Mouse (Mus musculus) layer of hippocampus, adult 8-10 months (tissue): Measurements from ENCODE around the gene Ctnnbl1. TPM values are rescaled to one million over a fixed set of nuclear protein-coding genes. Genes with fewer than 3 reads are reported as not detected.

Experiments used
- DNase-seq, 2 experiments: peaks; one replicate each; pipeline ENCODE4 v3.0.0; 2022; ENCODE audit warnings: low spot score in 2 of 2
- total RNA-seq, 4 experiments: library from RNA; stranded (reverse); gene quantifications; 2 replicates each; pipeline ENCODE4 v1.2.4; 2022

Gene Ctnnbl1
- total RNA-seq, 4 experiments from 2014 or later: 27.3 to 37.7 (median 29.8) TPM

DNA sequence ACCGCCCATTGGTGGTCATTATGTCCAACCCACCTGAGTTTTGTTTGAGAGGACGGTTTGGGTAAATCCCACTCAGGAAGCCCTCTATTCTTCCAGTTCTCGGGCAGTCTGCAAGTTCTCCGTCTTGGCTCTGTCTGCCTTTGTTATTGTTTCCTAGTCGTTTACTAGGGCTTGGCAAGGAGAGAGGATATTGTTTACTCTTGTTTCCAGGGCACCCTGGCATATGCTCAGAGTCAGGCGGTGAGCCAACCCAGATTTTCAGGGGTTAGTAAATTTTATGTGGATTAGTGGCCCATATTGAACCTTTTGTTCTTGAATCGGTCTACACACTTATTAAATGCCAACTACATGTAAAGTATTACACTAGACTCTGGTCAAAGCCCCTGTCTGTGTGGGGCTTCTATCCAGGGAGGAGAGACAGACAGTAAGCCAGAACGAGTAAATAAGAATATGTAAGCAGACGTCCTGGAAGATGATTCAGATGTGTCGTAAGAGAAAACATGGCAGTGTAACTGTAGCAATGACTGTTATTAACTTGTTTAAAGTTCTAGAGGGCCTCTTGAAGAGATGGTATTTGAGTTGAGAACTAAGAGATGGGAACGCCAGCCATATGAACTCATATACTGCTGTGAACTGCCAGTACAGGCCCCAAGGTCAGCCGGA lies 13.9 kb downstream of the Ctnnbl1 start:
- no peak for DNase-seq

DNA sequence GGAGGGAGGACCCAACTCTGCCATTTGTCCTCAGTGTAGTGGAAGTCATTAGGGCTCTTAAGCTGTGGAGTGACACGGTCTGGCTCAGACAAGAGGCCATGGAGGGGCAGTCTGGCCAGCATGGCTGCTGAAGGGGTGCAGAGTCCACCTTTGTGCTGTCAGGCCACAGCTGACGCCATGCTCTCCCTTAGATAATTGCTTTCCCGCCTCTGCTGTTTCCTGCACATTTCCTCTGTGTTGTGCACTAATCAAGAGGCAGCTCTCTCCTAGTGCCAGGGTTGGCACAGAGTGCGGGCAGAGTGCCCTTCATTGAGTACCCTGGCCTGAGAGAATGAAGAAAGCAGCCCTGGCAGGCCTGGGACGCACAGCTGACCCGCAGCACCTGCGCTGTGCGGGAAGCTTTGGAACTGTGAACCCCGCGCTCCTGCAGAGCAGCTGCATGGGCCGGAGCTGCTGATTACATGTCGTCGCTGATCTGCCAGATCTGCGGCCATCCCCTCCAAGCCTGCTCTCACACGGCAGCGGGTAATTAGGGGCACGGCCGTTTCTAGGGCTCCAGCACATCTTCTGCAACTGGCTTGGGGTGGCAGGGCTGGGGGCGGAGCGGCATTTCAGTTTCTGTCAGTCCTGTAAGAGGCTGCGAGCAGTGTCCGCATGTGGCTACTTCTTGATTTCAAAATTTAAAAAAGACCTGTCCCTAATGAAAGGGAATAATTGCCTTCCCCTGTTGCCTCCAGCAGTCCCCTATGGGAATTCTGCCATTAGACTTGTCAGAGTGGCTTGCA lies 14.6 kb downstream of the Ctnnbl1 start:
- DNase-seq: peak; percentile 63 to 65

DNA sequence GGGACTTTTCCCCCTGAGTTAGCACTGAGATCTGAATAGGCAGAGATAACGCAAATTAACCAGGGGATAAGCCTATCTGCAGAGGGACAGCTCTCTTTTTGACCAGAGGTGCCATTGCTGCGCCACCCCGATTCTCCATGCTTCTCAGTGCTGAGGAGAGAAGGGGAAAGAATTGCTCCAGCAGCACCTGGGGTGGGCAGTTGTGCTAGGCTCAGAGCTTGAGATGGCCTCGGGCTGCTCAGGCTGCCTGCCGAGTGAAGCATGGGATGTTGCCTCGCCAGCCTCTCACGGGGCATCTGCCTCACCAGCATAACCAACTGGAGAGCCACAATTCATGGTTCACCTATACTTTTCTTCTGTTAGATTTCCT lies 15.2 kb downstream of the Ctnnbl1 start:
- DNase-seq: no peak

DNA sequence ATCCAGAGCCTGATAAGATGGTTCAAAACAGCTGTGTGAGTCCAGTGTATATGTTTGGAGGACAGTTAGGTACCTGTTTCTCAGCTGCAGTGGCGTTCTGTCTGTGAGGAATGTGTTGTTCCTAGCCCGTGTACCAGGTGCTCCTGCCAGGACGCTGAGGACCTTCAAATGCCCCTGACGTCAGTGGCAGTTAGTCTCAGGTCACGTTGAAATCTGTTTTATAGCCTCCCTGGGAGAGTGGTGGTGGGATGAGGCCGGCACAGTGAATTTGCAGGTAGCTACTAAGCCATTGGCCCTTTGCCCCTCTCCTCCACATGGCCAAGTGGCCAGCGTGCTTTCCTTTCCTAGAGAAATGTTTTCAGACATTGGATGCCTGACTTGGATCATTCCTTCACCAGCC lies 18.6 kb downstream of the Ctnnbl1 start:
- DNase-seq: no peak

DNA sequence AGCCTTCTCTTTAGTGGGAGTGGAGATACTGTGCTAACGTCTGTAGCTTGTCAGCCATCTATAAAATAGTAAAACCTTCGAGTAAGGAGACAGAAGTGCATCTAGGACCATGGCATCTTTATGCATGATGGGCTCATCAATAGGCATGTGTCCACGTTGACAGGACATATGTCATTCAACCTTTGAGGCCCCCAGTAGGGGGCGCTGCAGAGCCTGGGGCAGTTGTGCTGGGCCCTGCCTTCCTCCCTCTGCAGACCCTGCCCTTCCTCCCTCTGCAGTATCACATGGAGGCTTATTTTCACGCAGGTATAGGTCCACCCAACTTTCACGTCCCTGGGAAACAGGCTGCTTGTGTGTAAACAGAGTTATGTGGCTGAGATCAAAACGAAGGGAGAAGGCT lies 19.0 kb downstream of the Ctnnbl1 start:
- no peak for DNase-seq

DNA sequence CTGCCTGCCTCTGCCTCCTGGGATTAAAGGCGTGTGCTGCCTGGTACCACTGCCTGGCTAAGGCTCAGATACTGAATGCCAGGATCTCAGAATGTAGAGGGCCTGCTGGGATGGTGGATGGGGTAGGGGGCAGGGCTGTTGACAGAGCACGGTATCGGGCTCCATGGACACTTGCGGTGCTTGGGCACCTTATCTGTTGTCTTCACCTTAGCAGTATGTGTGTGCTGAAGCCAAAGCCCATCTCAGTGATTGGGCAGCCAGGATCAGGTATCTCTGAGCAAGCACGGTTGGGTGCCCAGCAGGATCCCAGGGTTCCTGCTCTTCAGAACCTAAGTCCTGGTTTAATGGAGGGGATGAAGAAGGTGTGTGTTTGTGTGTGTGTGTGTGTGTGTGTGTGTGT lies 21.2 kb downstream of the Ctnnbl1 start:
- DNase-seq: no peak

DNA sequence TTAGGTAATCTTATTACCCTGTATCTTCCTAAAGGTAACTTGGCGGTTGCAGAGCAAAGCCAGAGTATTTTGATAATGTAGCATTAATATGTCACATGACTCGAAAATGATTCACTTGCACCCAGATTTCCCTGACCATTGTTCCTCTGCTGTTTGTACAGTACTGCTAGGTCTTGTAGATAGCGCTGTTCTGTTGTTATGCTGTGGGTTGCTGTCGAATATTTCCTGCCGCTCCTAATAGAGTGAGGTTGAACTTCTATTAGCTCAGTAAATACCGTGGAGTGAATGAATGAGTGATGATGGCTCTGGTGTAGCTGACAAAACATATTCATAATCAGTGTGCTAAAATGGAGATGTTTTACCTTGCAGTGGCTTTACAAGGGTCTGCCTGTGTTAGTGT lies 22.5 kb downstream of the Ctnnbl1 start:
- DNase-seq: no peak

DNA sequence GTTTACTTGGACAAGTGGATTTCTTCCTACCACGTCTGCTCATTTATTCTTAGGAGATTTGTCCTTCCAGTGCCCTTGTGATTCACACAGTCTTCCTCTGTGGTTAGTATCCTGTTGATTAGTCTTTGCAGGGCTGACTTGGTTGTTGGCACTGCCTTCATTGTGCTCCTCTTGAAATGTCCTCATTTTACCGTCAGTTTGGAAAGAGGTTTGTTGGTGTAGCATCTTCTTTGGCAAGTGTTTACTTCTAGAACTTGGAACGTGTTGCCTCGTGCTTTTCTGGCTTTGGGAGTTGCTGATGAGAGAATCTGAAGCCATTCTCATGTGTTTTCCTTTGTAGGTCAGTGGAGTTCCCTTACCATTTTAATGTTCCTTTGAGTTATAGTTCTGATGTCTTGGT lies 25.7 kb downstream of the Ctnnbl1 start:
- no peak for DNase-seq

DNA sequence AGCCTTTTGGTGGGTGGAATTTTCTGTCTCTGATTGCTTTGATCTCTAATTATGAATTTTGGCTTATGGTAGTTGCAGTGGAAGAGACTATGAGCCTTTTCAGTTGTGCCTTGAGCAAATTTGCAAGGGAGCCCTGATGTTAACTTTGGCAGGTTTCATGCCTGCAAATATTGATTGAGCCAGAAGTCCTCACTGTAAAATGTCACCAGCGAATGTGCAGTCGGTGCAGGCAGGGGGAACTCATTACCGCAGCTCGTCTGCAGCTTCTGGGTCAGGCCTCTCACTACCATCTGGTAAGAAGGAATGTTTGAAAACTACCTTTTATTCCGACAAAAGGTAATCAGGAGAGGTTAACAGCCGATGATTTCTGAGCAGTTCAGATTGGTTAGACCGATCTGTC lies 29.4 kb downstream of the Ctnnbl1 start:
- DNase-seq: peak; percentile 30 to 49

DNA sequence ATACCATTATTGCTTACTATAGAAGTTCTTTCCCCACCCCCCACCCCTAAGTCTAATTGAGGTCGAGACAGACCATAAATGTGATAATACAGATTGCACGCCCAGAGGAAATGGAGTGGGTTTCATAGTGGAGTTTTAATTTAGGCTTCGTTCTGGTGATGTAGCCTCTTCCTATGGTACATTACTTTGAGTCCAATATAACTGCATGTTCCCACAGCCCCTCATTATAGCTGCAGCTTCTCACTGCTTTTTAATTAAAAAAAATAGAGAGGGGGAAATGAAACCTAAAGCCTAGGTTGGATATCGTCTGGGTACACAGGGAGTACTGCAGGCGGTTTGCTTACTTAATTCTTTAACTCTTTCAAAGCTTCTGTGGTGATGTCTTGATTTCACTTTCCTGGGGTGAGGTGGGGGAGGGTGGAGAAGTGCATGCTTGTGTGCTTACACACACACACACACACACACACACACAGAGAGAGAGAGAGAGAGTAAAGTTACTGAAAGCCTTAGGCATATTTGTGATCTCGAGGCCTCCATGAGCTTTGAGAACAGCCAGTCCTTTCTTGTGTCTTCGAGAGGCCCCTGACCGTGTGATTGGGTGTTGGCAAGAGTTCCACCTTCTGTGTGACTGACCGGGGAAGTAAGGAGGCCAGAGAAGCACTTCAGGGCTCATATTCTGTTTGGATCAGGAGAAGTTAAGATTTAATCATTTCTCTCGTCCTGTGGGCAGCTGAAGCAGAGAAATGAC lies 31.7 kb downstream of the Ctnnbl1 start:
- no peak for DNase-seq

DNA sequence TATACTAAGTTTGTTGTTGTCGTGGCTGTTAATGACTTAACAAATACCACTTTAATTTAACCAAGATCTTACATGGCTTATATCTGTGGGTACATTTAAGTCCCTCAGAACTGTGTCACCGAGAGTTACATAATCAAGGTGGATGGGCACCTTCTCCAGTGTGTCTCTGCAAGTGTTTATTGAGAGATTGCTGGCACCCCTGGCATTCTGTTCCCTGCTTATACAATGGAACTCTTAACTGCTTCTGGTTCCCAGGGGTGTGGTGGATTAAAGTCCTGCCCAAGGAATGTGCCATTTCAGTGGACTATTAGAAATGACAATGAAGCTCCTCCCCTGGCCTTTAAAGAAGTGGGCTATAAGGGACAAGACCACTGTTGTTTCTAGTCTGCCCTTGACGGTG lies 33.6 kb downstream of the Ctnnbl1 start:
- no peak for DNase-seq

DNA sequence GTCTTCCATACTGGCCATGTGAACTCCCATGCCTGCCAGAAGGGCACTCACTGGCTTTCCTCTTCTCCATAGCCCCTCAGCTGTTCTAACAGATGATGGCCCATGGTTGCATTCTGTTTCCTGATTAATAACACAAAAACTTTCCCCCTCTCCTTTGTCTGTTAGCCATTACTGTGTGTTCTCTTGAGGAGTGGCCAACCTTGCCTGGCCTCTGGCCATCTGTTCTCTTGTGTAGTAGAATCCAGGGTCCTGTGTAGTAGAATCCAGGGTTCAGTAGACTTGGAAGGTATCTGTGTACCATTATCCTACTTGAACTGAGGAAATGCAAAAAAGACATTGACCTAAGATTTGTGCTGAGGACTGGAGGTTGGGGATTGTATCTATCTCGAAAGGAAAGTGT lies 36.5 kb downstream of the Ctnnbl1 start:
- no peak for DNase-seq

DNA sequence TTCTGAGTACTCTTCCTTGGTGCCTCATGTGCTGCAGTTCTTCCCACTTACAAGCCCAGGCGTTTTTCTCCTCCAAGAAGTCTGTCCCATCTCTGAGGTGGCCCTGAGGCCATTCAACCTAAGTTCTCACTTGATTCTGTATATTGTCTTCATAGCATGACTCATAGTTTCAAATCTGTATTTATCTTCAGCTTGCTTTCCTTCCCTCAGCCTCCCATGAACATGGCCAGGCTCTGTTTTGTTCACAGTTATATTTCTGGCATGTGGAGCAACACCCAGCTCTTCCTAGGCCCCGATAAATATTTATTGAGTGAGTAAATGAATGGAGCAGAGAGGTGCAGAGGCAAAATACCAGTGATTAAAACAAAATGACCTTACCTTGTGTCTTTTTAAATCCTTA lies 38.8 kb downstream of the Ctnnbl1 start:
- DNase-seq: no peak

DNA sequence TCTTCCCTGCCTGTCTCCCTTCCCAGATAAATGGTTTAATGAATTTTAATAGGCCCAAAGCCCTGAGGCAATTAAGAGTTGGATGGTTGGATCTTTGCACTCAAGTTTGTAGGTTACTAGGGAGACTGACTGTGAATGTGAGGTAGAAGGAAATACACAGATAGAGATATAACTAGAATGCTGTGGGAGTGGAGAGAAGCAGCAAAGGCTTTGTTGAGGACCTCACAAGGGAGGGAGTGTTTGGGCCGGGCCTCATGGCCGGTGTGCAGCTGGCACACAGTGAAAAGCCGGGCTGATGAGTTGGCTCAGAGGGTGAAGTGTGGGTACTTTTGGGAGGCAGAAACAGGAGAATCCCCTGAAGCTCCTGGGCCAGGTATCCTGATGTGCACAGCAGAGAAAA lies 43.8 kb downstream of the Ctnnbl1 start:
- DNase-seq: no peak

DNA sequence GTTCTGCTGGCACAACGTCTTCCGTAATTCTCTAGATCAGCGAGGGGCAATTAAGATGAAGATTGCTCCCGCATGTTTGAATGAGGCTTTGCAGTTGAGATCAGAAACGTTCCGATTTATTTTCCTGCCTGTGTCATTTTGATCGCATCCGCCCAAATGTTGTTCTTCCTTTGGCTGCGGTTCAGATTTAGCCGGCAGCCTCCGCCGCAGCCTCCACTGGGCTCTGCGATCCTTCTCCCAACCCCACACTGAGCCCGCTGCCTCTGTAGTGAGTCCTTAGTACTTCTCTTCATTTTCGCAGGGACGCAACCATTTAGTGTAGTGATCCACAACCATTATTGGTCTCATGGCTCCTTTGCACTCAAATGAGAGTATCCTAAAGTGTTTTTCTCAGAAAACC lies 46.0 kb downstream of the Ctnnbl1 start:
- no peak for DNase-seq

DNA sequence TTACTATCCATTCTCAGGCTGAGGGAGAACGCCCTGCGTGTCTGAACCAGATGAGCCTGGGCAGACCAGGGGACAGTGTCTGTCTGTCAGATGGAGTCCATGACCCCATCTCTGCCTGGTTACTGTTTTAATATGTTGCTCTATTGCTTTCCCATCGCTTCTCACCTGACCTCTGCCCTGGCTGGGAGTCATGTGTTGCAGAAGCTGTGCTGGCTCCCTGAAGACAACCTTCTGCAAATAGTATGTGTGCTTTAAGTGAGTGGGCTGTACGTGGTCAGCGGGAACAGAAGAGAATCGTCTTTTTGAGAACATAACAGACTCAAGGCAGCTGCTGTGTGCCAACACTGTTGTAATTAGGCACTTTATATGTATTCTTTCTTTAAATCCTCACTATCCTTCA lies 47.0 kb downstream of the Ctnnbl1 start:
- DNase-seq: no peak

DNA sequence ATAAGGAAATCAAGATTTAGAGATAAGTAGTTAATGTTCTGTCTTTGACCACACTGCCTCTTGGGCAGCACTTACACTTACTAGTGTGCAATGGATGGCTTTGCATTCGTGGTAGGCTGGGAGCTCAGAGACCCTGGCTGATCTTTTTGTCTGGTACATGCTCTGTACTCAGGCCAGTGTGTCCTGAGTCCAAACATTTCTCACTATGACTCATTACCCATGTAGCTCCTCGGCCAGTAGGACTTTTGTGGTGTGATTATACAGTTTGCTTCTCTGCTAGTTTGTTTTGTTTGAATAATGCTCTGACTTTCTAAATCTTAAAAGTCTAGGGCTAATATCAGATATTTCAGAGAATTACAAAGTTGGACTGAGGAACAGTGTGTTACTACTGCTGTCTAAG lies 47.4 kb downstream of the Ctnnbl1 start:
- DNase-seq: no peak

DNA sequence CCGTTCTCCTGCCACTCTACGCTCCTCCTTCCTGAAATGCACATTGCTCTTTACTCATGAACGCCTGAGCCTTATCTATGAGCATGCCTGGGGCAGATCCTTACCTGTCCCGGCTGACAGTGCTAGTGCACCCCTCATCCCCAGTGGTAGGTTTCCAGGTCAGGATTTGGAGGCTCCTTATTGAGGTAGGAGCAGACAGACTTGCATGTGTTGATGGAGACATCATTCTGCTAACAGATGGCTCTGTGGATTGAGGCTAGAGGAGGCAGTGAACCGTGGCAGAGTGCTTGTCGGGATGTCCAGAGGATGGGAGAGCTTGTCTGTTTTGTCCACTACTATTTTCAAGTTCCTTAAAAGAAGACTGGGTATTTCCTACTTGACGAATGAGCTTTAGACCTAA lies 52.0 kb downstream of the Ctnnbl1 start:
- DNase-seq: no peak

DNA sequence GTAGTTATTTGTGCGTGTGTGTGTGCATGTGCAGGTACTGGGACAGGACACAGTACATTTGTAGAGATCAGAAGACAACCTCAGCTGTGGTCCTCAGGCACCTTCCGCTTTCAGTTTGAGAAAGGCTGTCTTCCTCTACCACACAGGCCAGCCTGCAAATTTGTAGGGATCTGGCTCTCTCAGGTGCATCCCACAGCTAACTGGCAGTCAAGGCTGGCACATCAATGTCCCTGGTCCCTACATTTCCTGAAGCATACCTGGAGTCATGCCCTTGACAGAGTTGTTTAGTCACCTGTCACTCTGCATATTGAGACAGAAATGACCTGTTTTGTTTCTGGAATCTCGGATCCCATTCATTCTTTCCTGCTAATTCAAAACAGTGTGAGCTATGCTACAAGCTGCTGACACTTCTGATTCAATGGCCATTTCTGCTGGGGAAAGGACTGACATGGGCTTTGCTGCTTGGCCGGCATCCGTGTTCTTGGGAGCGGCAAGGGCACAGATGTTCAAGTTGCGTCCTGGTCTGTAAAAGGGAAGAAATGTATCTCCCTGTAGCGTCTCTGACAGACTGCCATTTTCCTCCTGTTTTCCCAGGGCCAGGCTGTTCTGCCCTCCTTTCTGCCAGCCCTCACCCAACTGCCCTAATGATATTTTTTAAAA lies 53.8 kb downstream of the Ctnnbl1 start:
- DNase-seq: no peak

DNA sequence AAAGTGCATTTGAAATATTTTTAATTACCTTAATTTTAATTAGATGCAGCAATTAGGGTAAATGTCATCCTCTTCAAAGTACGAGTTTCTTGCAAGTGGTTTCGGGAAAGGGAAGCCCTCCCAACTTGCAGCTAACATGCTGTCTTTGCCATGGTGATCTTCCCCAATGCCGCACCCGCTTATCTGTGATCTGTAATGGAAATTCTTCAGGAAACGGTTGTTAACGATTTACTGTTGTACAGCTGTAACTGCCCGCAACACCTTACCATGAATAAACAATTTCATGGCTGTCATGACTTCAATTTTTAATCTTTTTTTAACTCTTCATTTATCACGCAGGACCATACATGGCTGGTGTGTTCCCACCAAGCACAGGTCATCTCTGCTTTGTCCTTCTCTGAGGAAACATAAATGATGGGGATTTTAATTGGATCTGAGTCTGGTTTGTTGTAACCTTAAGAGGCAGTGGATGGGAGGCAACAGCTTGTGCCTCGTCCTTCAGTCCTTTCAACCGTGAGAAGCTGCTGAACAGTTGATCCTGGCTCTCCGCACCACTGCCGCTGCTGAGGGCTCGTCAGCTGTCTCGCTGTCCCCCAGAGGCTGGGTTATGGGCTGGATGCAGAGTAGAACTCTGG lies 54.4 kb downstream of the Ctnnbl1 start:
- no peak for DNase-seq

DNA sequence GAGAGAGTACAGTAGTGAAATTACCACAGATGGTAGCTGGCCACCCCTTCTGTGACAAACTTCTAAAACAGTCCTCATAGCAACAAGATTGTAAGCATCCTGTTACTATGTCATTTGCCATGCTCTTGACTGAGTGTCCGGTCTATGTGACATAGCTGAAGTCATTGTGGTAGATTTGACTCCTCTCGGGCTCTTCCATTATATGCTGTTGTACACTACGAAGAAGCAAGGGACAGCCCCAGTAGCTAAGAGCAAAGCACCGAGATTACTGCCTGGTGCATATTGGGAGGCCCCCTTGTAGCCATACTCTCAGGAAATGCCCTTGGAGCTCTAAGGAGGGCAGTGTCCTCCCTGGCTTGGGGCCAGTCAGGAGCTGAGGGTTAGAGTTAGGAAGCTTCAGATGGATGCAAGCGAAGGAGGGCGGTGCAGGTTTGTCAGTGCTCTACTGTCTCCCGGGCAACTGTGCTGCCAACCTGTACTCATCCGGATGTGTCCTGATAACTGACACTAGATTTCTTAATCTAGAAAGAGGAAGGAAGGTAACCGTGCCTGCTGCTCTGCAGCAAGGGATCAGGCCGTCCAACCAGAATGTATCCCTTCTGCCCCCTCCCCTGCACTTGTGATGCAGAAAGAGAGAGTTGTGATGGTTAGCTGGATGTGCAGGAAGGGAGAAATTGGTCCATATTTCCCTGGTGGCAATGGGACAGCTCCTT lies 55.8 kb downstream of the Ctnnbl1 start:
- no peak for DNase-seq
